Mouse (Mus musculus) MEL (cell line): ENCODE data around the gene Pemt.

Source experiments
- CTCF ChIP-seq, 3 experiments: IDR thresholded peaks in 2 of 3; conservative IDR thresholded peaks in 1 of 3; 2 replicates each; pipeline ENCODE4 v1.5.1; 2011 to 2012; ENCODE audit warnings: low read length in 3 of 3, low read depth in 2 of 3, mild to moderate bottlenecking in 2 of 3, improper control_type of control experiment in 1 of 3, inconsistent platforms in 1 of 3, mixed read lengths in 1 of 3, moderate library complexity in 1 of 3; ENCODE audit not compliant: control insufficient read depth in 1 of 3, insufficient read depth in 1 of 3, poor library complexity in 1 of 3, severe bottlenecking in 1 of 3
- EP300 ChIP-seq, 2 experiments: IDR thresholded peaks; 2 replicates each; pipeline ENCODE4 v1.6.1; 2011; ENCODE audit warnings: improper control_type of control experiment in 2 of 2, low read length in 2 of 2, low read depth in 1 of 2, mild to moderate bottlenecking in 1 of 2
- JUND ChIP-seq: IDR thresholded peaks from 2 replicates; pipeline ENCODE4 v1.6.1; 2011; ENCODE audit warnings: low read depth, mild to moderate bottlenecking, improper control_type of control experiment, low read length
- MAFK ChIP-seq: IDR thresholded peaks from 2 replicates; pipeline ENCODE4 v1.6.1; 2011; ENCODE audit warnings: low read depth, mild to moderate bottlenecking, low read length, improper control_type of control experiment, borderline replicate concordance
- MXI1 ChIP-seq: IDR thresholded peaks from 2 replicates; pipeline ENCODE4 v1.6.1; 2011; ENCODE audit warnings: mild to moderate bottlenecking, low read depth, low read length, improper control_type of control experiment
- MYC ChIP-seq: IDR thresholded peaks from 2 replicates; pipeline ENCODE4 v1.6.1; 2011; ENCODE audit warnings: low read depth, mild to moderate bottlenecking, low read length, improper control_type of control experiment, moderate library complexity
- POLR2A ChIP-seq, 2 experiments: IDR thresholded peaks; 2 replicates each; pipeline ENCODE4 v1.6.1; 2011 to 2012; ENCODE audit warnings: low read length in 2 of 2, mild to moderate bottlenecking in 2 of 2, control low read depth in 1 of 2, improper control_type of control experiment in 1 of 2, low read depth in 1 of 2, moderate library complexity in 1 of 2; ENCODE audit not compliant: control insufficient read depth in 1 of 2, insufficient read depth in 1 of 2, poor library complexity in 1 of 2
- SMC3 ChIP-seq: IDR thresholded peaks from 2 replicates; pipeline ENCODE4 v1.6.1; 2011; ENCODE audit warnings: low read depth, low read length, improper control_type of control experiment
- TAL1 ChIP-seq: IDR thresholded peaks from 2 replicates; pipeline ENCODE4 v1.6.1; 2012; ENCODE audit warnings: mild to moderate bottlenecking, inconsistent platforms, low read length, moderate library complexity, mixed read lengths
- ZC3H11A ChIP-seq: IDR thresholded peaks from 2 replicates; pipeline ENCODE4 v1.6.1; 2012; ENCODE audit warnings: low read depth, mild to moderate bottlenecking, inconsistent platforms, low read length, improper control_type of control experiment

DNA sequence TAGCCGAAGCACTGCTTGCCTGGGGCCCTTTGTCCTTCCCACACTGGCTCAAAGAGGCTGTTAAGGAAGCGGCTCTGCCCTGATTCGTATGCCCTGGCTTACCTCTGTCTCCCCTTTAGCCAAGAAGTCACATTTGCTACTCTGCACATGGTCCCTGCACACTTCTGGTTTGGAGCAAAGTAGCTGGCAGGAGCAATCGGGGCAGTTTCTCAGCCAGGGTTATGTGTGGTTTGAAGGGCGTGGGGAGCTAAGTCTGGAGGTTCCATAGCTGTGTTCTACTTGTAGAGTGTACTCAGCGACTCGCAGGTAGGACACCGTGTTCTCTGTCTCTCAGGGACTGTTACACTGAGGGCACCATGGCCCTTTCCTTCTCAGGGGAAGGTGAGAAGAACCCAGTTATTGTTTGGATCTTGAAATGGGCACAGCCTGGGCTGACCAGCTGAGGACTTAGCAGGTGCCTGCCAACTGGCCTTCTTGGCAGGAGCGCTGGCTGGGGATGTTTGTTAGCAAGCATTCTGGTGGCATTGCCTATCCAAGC lies 84.9 kb downstream of the Pemt start:
- no peak for TF ChIP-seq CTCF (IDR thresholded peaks at IDR 0.05 in 2 of 3, conservative IDR thresholded peaks at IDR 0.05 in 1 of 3; ENCODE audit: control insufficient read depth in 1 of 3, insufficient read depth in 1 of 3, low read depth in 2 of 3, low read length in 3 of 3, poor library complexity in 1 of 3, severe bottlenecking in 1 of 3)
- TF ChIP-seq POLR2A (IDR thresholded peaks at IDR 0.05; ENCODE audit: control insufficient read depth in 1 of 2, insufficient read depth in 1 of 2, low read depth in 1 of 2, low read length in 2 of 2, poor library complexity in 1 of 2), result no peak
- TF ChIP-seq JUND, result no peak
- TF ChIP-seq EP300 (IDR thresholded peaks at IDR 0.05; ENCODE audit: low read depth in 1 of 2, low read length in 2 of 2), result no peak
- TF ChIP-seq MXI1, result no peak
- TF ChIP-seq MYC, result no peak
- no peak for TF ChIP-seq SMC3
- TF ChIP-seq ZC3H11A, result no peak
- no peak; the same call in 1 of the 2 replicates for TF ChIP-seq TAL1
- no peak for TF ChIP-seq MAFK
